Mouse (Mus musculus) MEL (cell line): ENCODE results near the gene Cd200r3. TPM values are rescaled to one million over a fixed set of nuclear protein-coding genes. Genes with fewer than 3 reads are reported as not detected.

Experiments used
- DNase-seq: peaks from one replicate; pipeline ENCODE4 v3.0.0; 2011; ENCODE audit warnings: low read depth, low spot score
- H3K27ac ChIP-seq: 2 replicates; pipeline ENCODE4 v1.5.1; 2012; ENCODE audit warnings: low read depth, mild to moderate bottlenecking, control low read depth, low read length, moderate library complexity; ENCODE audit not compliant: control insufficient read depth
- H3K27me3 ChIP-seq, 2 experiments: fragments of 150-350 bp in 1 of 2; sonication (generic) in 1 of 2; 2 replicates each; pipeline ENCODE4 v1.6.1; 2012; ENCODE audit warnings: low read length in 2 of 2, mild to moderate bottlenecking in 2 of 2, improper control_type of control experiment in 1 of 2, moderate library complexity in 1 of 2; ENCODE audit not compliant: insufficient read depth in 2 of 2, control insufficient read depth in 1 of 2
- H3K36me3 ChIP-seq, 2 experiments: 2 replicates each; pipeline ENCODE4 v1.6.1; 2012 to 2014; ENCODE audit warnings: low read length in 2 of 2, improper control_type of control experiment in 1 of 2, inconsistent platforms in 1 of 2, mild to moderate bottlenecking in 1 of 2; ENCODE audit not compliant: insufficient read depth in 2 of 2, control insufficient read depth in 1 of 2
- H3K4me1 ChIP-seq, 2 experiments: fragments of 150-350 bp in 1 of 2; sonication (generic) in 1 of 2; 2 replicates each; pipeline ENCODE4 v1.6.1; 2012; ENCODE audit warnings: low read length in 2 of 2, improper control_type of control experiment in 1 of 2, mild to moderate bottlenecking in 1 of 2; ENCODE audit not compliant: insufficient read depth in 2 of 2, control insufficient read depth in 1 of 2
- H3K4me3 ChIP-seq, 2 experiments: fragments of 150-350 bp in 1 of 2; sonication (generic) in 1 of 2; 2 replicates each; pipeline ENCODE4 v1.5.1; 2012; ENCODE audit warnings: low read depth in 2 of 2, low read length in 2 of 2, mild to moderate bottlenecking in 2 of 2, moderate library complexity in 2 of 2, control low read depth in 1 of 2, improper control_type of control experiment in 1 of 2; ENCODE audit not compliant: control insufficient read depth in 1 of 2, insufficient read depth in 1 of 2
- H3K79me2 ChIP-seq: 2 replicates; pipeline ENCODE4 v1.6.1; 2012; ENCODE audit warnings: mild to moderate bottlenecking, low read length, moderate library complexity; ENCODE audit not compliant: control insufficient read depth, poor library complexity, insufficient read depth
- H3K9ac ChIP-seq: 2 replicates; pipeline ENCODE4 v1.6.1; 2012; ENCODE audit warnings: low read depth, mild to moderate bottlenecking, control low read depth, low read length, moderate library complexity; ENCODE audit not compliant: control insufficient read depth, poor library complexity, severe bottlenecking
- H3K9me3 ChIP-seq: fragments of 150-350 bp; sonication (generic); replicated peaks from 2 replicates; pipeline ENCODE4 v1.6.1; 2012; ENCODE audit warnings: mild to moderate bottlenecking, low read length, improper control_type of control experiment, moderate library complexity; ENCODE audit not compliant: insufficient read depth
- CTCF ChIP-seq, 3 experiments: IDR thresholded peaks in 2 of 3; conservative IDR thresholded peaks in 1 of 3; 2 replicates each; pipeline ENCODE4 v1.5.1; 2011 to 2012; ENCODE audit warnings: low read length in 3 of 3, low read depth in 2 of 3, mild to moderate bottlenecking in 2 of 3, improper control_type of control experiment in 1 of 3, inconsistent platforms in 1 of 3, mixed read lengths in 1 of 3, moderate library complexity in 1 of 3; ENCODE audit not compliant: control insufficient read depth in 1 of 3, insufficient read depth in 1 of 3, poor library complexity in 1 of 3, severe bottlenecking in 1 of 3
- EP300 ChIP-seq, 2 experiments: IDR thresholded peaks; 2 replicates each; pipeline ENCODE4 v1.6.1; 2011; ENCODE audit warnings: improper control_type of control experiment in 2 of 2, low read length in 2 of 2, low read depth in 1 of 2, mild to moderate bottlenecking in 1 of 2
- ETS1 ChIP-seq: IDR thresholded peaks from 2 replicates; pipeline ENCODE4 v1.6.1; 2012; ENCODE audit warnings: low read depth, mild to moderate bottlenecking, inconsistent platforms, low read length, improper control_type of control experiment, moderate library complexity
- GABPA ChIP-seq: IDR thresholded peaks from 2 replicates; pipeline ENCODE4 v1.6.1; 2012; ENCODE audit warnings: low read depth, mild to moderate bottlenecking, inconsistent platforms, low read length, improper control_type of control experiment, moderate library complexity
- GATA1 ChIP-seq: IDR thresholded peaks from 2 replicates; pipeline ENCODE4 v1.6.1; 2011; ENCODE audit warnings: low read depth, low read length, improper control_type of control experiment
- HCFC1 ChIP-seq: IDR thresholded peaks from 2 replicates; pipeline ENCODE4 v1.6.1; 2012; ENCODE audit warnings: low read depth, mild to moderate bottlenecking, inconsistent platforms, low read length, improper control_type of control experiment, moderate library complexity
- MYB ChIP-seq: IDR thresholded peaks from 2 replicates; pipeline ENCODE4 v1.6.1; 2011; ENCODE audit warnings: mild to moderate bottlenecking, low read depth, low read length, improper control_type of control experiment
- NELFE ChIP-seq: IDR thresholded peaks from 2 replicates; pipeline ENCODE4 v1.6.1; 2011; ENCODE audit warnings: low read depth, low read length, improper control_type of control experiment
- POLR2AphosphoS2 ChIP-seq: IDR thresholded peaks from 2 replicates; pipeline ENCODE4 v1.6.1; 2011; ENCODE audit warnings: low read length, improper control_type of control experiment
- POLR2AphosphoS5 ChIP-seq: IDR thresholded peaks from 2 replicates; pipeline ENCODE4 v1.6.1; 2012; ENCODE audit warnings: low read depth, borderline replicate concordance, mild to moderate bottlenecking, inconsistent platforms, low read length, moderate library complexity, mixed read lengths
- RAD21 ChIP-seq: IDR thresholded peaks from 2 replicates; pipeline ENCODE4 v1.6.1; 2011; ENCODE audit warnings: mild to moderate bottlenecking, low read depth, low read length, improper control_type of control experiment
- SIN3A ChIP-seq: IDR thresholded peaks from 2 replicates; pipeline ENCODE4 v1.6.1; 2012; ENCODE audit warnings: low read length, improper control_type of control experiment, inconsistent platforms
- TAL1 ChIP-seq: IDR thresholded peaks from 2 replicates; pipeline ENCODE4 v1.6.1; 2012; ENCODE audit warnings: mild to moderate bottlenecking, inconsistent platforms, low read length, moderate library complexity, mixed read lengths
- TCF12 ChIP-seq: IDR thresholded peaks from 2 replicates; pipeline ENCODE4 v1.6.1; 2014; ENCODE audit warnings: low read depth, mild to moderate bottlenecking, inconsistent platforms, low read length, improper control_type of control experiment, moderate library complexity
- UBTF ChIP-seq: IDR thresholded peaks from 2 replicates; pipeline ENCODE4 v1.6.1; 2012; ENCODE audit warnings: low read depth, mild to moderate bottlenecking, inconsistent platforms, low read length, improper control_type of control experiment, moderate library complexity, borderline replicate concordance; ENCODE audit not compliant: insufficient read depth
- USF1 ChIP-seq: IDR thresholded peaks from 2 replicates; pipeline ENCODE4 v1.6.1; 2014; ENCODE audit warnings: low read depth, mild to moderate bottlenecking, inconsistent platforms, low read length, improper control_type of control experiment, moderate library complexity
- USF2 ChIP-seq, 2 experiments: IDR thresholded peaks; 2 replicates each; pipeline ENCODE4 v1.6.1; 2011 to 2012; ENCODE audit warnings: improper control_type of control experiment in 2 of 2, low read length in 2 of 2, borderline replicate concordance in 1 of 2, inconsistent platforms in 1 of 2, low read depth in 1 of 2, mild to moderate bottlenecking in 1 of 2; ENCODE audit not compliant: insufficient read depth in 1 of 2
- ZKSCAN1 ChIP-seq: IDR thresholded peaks from 2 replicates; pipeline ENCODE4 v1.6.1; 2012; ENCODE audit warnings: low read depth, mild to moderate bottlenecking, inconsistent platforms, low read length, improper control_type of control experiment, moderate library complexity
- ZMIZ1 ChIP-seq: IDR thresholded peaks from 2 replicates; pipeline ENCODE4 v1.6.1; 2012; ENCODE audit warnings: low read depth, mild to moderate bottlenecking, inconsistent platforms, low read length, improper control_type of control experiment, moderate library complexity
- ZNF384 ChIP-seq: IDR thresholded peaks from 2 replicates; pipeline ENCODE4 v1.6.1; 2012; ENCODE audit warnings: low read depth, mild to moderate bottlenecking, inconsistent platforms, low read length, improper control_type of control experiment
- polyA plus RNA-seq, 2 experiments: library from polyadenylated mRNA; stranded (reverse) in 1 of 2; unstranded in 1 of 2; fragments of >175 nt in 1 of 2; fragments of >200 nt in 1 of 2; gene quantifications; 2 replicates each; pipeline versions ENCODE4 v1.2.1 to v1.2.4; 2012; ENCODE audit warnings: low replicate concordance in 2 of 2, low read depth in 1 of 2; ENCODE audit not compliant: insufficient read length in 2 of 2, insufficient read depth in 1 of 2, missing spikeins in 1 of 2
- total RNA-seq: library from RNA; depleted of rRNA; stranded (reverse); fragments of 300-350 nt; gene quantifications from 2 replicates; pipeline ENCODE4 v1.2.3, GENCODE M21; 2012

Cd200r3 gene
- total and polyA plus RNA-seq, 3 experiments: 0.46 TPM; not detected in 1

DNA sequence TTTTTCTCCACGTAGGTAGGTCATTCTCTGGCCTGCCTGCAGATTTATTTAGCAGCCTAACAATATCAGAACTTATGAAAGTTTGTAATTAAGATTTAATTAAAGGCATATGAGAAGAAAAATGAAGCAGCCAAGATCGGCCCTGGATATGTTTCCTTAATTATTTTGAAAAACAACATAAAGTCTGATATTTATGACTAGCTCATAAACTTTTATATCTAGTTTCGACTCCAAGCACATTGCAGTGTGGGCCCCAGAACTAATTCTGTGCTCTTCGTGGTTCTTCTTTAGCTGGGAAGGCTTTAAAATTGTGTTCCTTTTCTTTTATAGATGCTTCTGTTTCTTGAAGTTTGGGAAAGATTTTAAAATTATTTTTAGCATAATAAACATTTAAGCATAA is 23.4 kb downstream of the Cd200r3 start:
- H3K79me2 ChIP-seq: no peaks in the 10 kb centered on the region
- H3K36me3 ChIP-seq: peaks cover 0 to 36% of the 10 kb centered on the region in 2 experiments; a peak in 2 of 4 replicates
- H3K4me1 ChIP-seq: peaks cover 0 to 31% of the 10 kb centered on the region in 2 experiments; a peak in 2 of 4 replicates
- H3K27ac ChIP-seq: no peak overlapping the region
- no peaks in the 10 kb centered on the region for H3K9me3 ChIP-seq
- TF ChIP-seq USF2 (IDR thresholded peaks at IDR 0.05; ENCODE audit: borderline replicate concordance in 1 of 2, insufficient read depth in 1 of 2, low read depth in 1 of 2, low read length in 2 of 2): no peak
- no peak overlapping the region for H3K9ac ChIP-seq
- H3K27me3 ChIP-seq: no peaks in the 10 kb centered on the region
- no peak for DNase-seq
- H3K4me3 ChIP-seq: no peak overlapping the region

DNA sequence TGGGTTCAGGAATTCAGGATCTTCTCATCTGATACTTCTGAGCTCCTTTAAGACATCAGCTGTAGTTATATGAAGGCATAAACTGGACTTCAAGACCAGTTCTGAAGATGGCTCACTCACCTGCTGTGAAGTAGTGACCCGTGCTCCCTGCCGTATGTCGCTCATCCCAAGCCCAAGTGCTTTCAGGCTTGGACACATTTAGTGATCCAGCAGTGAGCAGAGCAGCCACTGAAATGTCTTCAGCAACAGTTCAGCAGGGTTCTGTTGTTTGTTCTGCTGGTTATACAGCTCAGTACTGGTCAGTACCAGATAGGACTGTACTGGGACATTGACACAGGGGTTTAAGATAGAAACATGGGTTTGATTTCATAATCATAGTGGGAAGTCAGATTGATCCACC is 24.6 kb downstream of the Cd200r3 start:
- TF ChIP-seq SIN3A: no peak
- no peak for TF ChIP-seq USF1
- TF ChIP-seq NELFE: no peak
- no peak for TF ChIP-seq ZMIZ1
- no peak for TF ChIP-seq RAD21
- no peak for TF ChIP-seq TCF12
- no peak for TF ChIP-seq POLR2AphosphoS2
- no peak for TF ChIP-seq GATA1
- DNase-seq: no peak
- H3K4me1 ChIP-seq: peaks cover 0 to 23% of the 10 kb centered on the region in 2 experiments; a peak in 2 of 4 replicates
- no peak overlapping the region for H3K9ac ChIP-seq
- H3K79me2 ChIP-seq: no peaks in the 10 kb centered on the region
- H3K27ac ChIP-seq: no peak overlapping the region
- H3K9me3 ChIP-seq: no peaks in the 10 kb centered on the region
- no peaks in the 10 kb centered on the region for H3K27me3 ChIP-seq
- H3K4me3 ChIP-seq: no peak overlapping the region
- H3K36me3 ChIP-seq: peaks cover 0 to 26% of the 10 kb centered on the region in 2 experiments; a peak in 2 of 4 replicates

DNA sequence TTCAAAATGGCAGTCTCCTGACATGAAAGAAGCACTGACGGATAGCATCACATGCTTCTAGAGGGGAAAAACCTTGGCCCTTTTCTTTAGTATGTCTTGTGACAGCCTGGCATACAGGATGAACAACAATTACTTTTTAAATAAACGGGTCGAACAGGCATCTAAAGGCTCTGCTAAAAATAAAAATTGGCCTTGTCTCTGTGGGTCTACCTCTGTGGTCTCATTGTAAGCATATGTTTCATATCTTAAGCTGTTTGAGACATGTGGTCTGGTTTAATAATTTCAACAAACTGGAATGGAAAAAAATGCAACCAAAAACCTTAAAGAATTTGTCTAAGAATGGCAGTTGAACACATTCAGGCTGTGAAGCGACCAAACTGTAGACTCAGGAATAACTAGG is 27.4 kb downstream of the Cd200r3 start:
- Histone ChIP-seq H3K36me3 (peaks cover 0 to 2% of the 10 kb centered on the region in 2 experiments; a peak in 2 of 4 replicates), H3K4me3 (no peak overlapping the region), H3K9ac (no peak overlapping the region), H3K79me2 (no peaks in the 10 kb centered on the region), H3K27me3 (no peaks in the 10 kb centered on the region), H3K4me1 (peaks cover 0 to 1% of the 10 kb centered on the region in 2 experiments; a peak in 1 of 4 replicates), H3K27ac (no peak overlapping the region), H3K9me3 (no peaks in the 10 kb centered on the region)
- no peak for DNase-seq
- TF ChIP-seq GATA1 (no peak), SIN3A (no peak), ETS1 (no peak), TAL1 (no peak), UBTF (no peak), HCFC1 (no peak), RAD21 (no peak), ZNF384 (no peak), GABPA (no peak), CTCF (IDR thresholded peaks at IDR 0.05 in 2 of 3, conservative IDR thresholded peaks at IDR 0.05 in 1 of 3; ENCODE audit: control insufficient read depth in 1 of 3, insufficient read depth in 1 of 3, low read depth in 2 of 3, low read length in 3 of 3, poor library complexity in 1 of 3, severe bottlenecking in 1 of 3) (no peak), MYB (no peak), ZMIZ1 (no peak), POLR2AphosphoS5 (no peak), NELFE (no peak), ZKSCAN1 (no peak), EP300 (IDR thresholded peaks at IDR 0.05; ENCODE audit: low read depth in 1 of 2, low read length in 2 of 2) (no peak)
